Mouse (Mus musculus) frontal cortex, postnatal 36 days (tissue): ENCODE measurements around the gene Shbg.

ENCODE experiments used
- DNase-seq, 2 experiments: peaks; one replicate each; pipeline ENCODE4 v3.0.0; 2022; ENCODE audit warnings: low spot score in 2 of 2

Gene Shbg

GRCm38 (mm10) chr11:69601768-69602167, 15.9 kb downstream of the Shbg start:
- DNase-seq = no peak

GRCm38 (mm10) chr11:69600098-69600497, 17.6 kb downstream of the Shbg start:
- peak; percentile 51 to 78 for DNase-seq

GRCm38 (mm10) chr11:69599436-69599835, 18.3 kb downstream of the Shbg start:
- no peak for DNase-seq

DNA sequence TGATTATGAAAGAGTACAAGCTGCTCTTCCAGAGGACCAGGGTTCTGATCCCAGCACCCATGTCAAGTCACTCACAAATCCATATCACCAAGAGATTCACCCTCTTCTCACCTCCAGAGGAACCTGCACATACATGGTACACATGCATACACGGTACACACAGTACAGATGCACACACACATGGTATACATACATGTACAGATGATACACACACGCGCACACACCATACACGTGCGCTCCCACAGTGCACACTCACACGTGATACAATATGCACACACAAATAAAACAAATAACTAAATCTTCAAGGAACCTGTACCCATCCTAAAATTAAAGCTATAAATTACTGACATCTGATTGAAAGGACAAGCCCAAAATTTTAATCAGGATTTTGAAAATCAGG, 22.9 kb downstream of the Shbg start:
- DNase-seq = no peak

GRCm38 (mm10) chr11:69592799-69593198, 24.9 kb downstream of the Shbg start:
- DNase-seq = no peak

DNA sequence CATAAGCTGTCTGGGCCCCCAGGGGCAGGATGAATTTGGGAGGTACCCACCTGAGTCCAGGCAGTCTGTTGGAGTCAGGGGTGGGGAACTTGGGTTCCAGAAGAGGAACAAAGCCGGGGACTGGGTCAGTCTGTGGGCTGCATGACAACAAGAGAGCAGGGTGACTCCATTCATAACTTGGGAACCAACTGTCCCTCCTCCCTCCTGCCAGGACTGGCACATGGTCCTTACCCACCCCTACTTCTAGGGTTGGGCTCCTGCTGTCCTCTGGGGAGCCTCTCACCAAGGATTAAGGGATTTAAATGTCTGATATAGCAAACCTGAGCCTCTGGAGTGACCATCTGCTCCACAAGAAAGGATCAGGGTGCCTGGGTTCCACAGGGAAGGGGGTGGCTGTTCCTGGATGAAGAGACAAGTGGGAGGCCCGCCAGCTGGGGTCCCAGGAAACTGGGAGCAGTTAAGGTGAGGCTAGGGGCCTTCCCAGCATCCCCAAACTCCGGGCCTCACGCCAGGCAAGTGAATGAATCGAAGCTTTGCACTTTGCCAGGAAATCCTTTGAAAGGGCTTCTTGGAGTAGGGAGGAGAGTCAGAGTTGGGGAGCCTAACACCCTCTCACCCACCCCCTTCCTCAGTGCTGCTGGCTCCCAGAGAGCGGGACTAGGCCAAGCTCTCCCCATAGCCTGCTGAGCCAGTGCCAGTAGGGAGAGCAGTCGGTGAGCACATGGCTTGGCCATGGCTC, 25.6 kb downstream of the Shbg start:
- DNase-seq = peak; percentile 66 to 75

GRCm38 (mm10) chr11:69591424-69591823, 26.3 kb downstream of the Shbg start:
- no peak for DNase-seq

DNA sequence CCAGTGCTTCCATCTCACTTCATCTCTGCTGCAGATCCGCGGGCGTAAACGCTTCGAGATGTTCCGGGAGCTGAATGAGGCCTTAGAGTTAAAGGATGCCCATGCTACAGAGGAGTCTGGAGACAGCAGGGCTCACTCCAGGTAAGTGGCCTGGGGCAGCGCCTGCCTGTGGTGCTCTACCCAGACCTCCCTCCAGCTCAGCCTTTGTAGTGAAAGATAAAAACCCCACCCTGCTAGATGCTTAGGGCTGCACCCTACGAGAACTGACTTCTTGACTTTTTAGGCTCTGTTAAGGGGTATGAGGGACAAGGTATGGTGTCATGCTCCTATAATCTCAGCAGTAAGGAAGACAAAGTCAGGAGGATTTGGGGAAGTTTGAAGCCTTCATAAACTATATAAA, 27.1 kb downstream of the Shbg start:
- no peak for DNase-seq

- no peak for DNase-seq
Measured at GRCm38 (mm10) chr11:69589207-69589834, 28.4 kb downstream of the Shbg start.

GRCm38 (mm10) chr11:69585718-69586325, 31.9 kb downstream of the Shbg start:
- no peak for DNase-seq

DNA sequence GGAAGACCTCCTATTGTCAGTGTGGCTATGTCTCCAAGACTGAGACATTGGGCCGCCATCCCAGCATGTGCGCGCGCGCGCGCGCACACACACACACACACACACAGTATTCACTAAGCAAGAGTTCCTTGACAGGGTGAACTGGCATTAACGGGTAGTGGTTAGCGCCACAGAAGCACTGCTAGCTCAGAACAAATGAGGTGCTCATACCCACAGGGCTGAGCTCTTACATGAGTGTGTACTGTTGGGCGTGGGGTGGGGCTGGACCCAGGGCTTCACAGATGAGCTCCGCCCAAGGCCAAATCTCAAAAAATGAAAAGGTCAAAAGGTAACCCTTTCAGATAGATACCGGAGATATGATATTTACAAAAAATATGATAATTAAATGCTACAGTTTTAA, 32.8 kb downstream of the Shbg start:
- DNase-seq = no peak

DNA sequence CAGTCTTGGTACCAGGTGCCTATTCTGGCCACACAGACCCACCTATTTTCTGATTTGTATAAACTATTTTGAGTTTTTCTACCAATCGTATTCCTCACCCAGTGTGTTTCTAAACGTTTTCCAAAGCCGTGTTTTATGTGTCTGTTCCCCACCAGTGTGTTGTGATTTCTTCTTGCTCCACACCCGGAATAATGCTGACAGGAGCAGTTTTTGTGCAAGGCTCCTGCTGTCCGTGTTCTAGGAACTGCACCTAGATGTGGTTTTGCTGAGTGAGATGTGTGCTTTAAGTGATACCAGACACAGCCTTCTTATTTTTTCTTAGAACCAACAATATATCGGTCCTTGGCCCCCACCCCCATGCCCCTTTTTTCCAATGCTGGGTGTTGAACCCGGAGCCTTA, 33.7 kb downstream of the Shbg start:
- DNase-seq = no peak

DNA sequence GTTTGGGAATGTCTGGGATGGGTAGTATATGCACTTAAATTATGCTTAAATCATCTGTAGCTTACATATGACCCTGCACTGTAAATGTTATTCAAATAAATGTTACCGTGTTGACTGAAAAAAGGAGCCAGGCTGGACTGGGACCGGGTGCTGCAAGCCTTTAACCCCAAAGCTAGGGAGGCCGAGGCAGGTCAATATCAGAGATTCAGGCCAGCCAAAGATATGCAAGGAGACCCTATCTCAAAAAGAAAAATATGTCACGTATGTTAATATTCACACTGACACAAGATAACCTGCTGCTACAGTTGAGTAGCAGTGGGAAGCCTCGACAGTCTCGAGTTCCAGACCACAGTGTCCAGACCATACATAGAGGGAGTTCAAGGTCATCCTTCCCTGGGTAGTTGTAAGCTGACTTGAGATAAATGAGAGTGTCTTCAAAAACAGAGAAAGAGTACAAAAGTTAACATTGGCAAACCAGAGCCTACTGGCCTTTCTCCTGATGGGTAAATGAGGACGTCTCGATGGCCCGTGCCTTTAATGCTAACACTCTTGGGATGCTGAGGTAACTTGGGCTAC, 35.4 kb downstream of the Shbg start:
- no peak for DNase-seq

DNA sequence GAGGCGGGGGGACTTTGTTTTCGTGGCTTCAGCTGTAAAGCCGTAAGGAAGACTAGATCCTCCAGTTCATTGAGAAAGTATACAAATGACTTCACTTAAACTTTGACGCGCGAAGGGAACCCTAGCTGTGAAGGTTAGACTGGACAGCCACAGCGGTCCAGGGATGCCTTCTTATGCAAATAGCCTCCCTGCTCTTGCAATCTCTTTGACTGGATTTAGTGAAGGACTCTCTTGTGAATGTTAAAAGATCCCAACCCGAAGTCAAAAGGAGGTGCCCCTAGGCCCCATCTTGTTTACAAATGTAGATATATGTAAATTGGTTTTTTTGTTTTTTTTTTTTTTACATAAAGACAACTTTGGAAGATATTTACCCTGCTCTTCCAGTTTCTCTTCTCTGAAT, 35.9 kb downstream of the Shbg start:
- DNase-seq = no peak

- peak; percentile 92 for DNase-seq
Measured at GRCm38 (mm10) chr11:69581147-69581688, 36.5 kb downstream of the Shbg start.

- no peak for DNase-seq
Measured at GRCm38 (mm10) chr11:69580572-69581146, 37.0 kb downstream of the Shbg start.

- DNase-seq = peak; percentile 89 to 91
Measured at GRCm38 (mm10) chr11:69580091-69580514, 37.6 kb downstream of the Shbg start, which contains the start of the genes Wrap53 and Trp53. Wrap53 (minus strand) TSS chr11:69580255. Trp53 (plus strand) TSS chr11:69580359.

DNA sequence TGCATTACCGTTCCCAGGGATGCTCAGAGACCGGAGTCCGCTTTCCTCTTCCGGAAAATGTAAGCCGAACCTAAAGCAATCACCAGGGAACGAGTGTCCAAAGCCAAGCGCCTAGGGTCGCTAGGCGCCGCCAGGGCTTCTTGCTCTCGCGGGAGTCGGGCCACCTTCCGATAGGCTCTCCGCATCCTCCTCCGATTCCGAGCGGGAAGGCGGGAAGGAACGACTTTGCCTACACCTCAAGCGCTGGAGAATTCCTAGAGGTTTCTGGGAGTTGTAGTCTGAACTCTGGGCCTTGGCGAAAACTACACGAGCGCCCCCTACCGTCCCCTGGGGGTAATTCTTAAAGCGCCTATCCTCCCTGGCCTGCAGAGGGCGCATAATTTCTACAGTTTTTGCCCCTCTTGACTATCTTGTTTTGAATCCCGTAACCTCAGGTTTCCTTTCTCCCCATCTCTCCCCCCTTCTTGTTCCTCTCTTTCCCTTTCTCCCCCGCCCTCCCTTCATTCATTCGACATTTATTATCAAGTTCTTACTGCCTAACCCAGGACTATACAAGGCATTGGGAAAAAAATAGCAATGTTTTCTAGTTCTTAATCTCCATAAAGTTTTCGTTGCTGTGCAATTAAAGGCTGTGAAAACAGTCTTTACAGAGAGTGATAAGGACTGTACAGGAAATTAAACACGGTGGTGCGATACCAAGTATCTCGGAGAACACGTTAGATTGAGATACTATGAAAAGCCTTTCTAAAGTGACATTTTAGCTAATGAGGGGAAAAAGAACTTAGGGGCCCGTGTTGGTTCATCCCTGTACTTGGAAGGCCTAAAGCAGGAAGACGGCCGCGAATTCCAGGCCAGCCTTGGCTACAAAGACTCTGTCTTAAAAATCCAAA, 38.3 kb downstream of the Shbg start:
- DNase-seq = peak; percentile 99 to 100

- no peak for DNase-seq
Measured at GRCm38 (mm10) chr11:69578301-69578700, 39.4 kb downstream of the Shbg start.

GRCm38 (mm10) chr11:69576307-69576706, 41.4 kb downstream of the Shbg start:
- no peak for DNase-seq

- no peak for DNase-seq
Measured at GRCm38 (mm10) chr11:69575220-69575619, 42.5 kb downstream of the Shbg start.
